Mouse (Mus musculus): Measurements from ENCODE around the gene Jpt2.

GRCm38 (mm10) chr17:24932431-24932830 lies 28.1 kb downstream of the Jpt2 start:
- TF ChIP-seq GATA1 (IDR thresholded peaks at IDR 0.05; ENCODE audit: low read length) = no peak
- no peak for TF ChIP-seq TAL1 (IDR thresholded peaks at IDR 0.05; ENCODE audit: low read length)

All from erythroblast, embryonic 14.5 days (primary cell).